Mouse (Mus musculus): ENCODE data around the gene Ctnna3. TPM values are rescaled to one million over a fixed set of nuclear protein-coding genes. Genes with fewer than 3 reads are reported as not detected.
A peak's percentile ranks its signal among the peaks of the same experiment; 100 is the strongest.

Ctnna3 gene
- total RNA-seq, 2 experiments from 2014 or later, result not detected

DNA sequence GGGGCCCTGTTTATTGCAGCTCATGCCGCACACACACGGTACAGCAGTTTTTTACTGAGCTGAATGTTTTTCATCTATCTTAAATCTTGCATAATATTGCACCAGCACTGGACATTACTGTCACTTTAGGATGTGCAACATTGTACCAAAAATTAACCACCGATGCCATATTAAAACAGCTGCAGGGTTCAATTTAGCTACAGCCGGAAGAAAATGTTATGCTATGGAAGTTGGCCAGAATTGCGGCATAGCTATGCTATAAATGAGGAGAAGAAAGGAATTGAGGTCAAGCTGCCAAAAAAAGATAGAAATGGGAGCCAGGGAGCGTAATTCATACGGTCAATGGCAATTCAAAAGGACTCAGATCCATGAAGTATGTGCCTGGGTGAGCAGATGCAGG lies 611.3 kb downstream of the Ctnna3 start:
- no peak for ATAC-seq (replicated peaks; ENCODE audit: poor library complexity)

GRCm38 (mm10) chr10:64041892-64042291 lies 612.0 kb downstream of the Ctnna3 start:
- no peak for ATAC-seq (replicated peaks; ENCODE audit: poor library complexity)

- no peak for ATAC-seq (replicated peaks; ENCODE audit: poor library complexity)
These were observed 619.3 kb downstream of the Ctnna3 start for GRCm38 (mm10) chr10:64049151-64049550.

DNA sequence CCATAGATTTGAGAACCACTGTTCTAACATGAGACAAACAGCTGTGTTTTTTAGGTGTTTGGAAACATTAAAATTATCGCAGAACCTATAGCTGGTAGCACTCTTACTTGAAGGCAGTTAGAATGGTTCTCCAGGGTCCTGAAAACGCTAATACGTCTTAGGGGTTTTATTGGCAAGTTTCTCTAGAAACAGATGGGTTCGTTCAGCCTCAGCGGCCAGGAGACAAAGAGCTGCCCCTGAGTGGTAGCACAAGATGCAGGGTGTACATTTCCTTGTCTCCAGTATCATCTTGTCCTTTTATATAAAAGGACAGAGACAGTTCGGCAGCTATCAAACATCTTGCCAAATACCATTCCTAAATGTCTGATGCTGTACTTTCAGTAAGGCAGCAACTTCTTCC lies 620.0 kb downstream of the Ctnna3 start:
- ATAC-seq (replicated peaks; ENCODE audit: poor library complexity), result no peak

DNA sequence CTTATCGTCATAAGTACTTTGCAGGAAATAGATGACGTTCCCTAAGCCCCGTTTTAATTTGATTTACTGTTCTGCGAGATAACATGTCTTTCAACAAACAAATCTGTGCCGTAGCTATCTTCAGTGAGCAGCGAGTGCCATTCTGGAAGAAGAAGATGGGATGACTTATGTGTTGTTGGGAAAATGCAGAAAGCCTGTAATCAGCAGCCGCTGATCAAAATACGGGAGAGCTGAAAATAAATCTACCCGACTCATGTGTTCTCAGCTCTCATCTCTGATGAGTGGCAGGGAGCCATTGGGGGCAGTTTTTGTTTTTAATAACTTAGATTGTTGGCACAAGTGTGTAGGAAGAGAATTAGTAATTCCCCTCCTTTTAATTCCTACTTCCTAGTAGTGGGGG lies 633.8 kb downstream of the Ctnna3 start:
- ATAC-seq (replicated peaks; ENCODE audit: poor library complexity), result no peak

- no peak for ATAC-seq (replicated peaks; ENCODE audit: poor library complexity)
These were observed 646.0 kb downstream of the Ctnna3 start for GRCm38 (mm10) chr10:64075944-64076343.

GRCm38 (mm10) chr10:64076410-64077052 lies 646.6 kb downstream of the Ctnna3 start:
- no peak for ATAC-seq (replicated peaks; ENCODE audit: poor library complexity)

DNA sequence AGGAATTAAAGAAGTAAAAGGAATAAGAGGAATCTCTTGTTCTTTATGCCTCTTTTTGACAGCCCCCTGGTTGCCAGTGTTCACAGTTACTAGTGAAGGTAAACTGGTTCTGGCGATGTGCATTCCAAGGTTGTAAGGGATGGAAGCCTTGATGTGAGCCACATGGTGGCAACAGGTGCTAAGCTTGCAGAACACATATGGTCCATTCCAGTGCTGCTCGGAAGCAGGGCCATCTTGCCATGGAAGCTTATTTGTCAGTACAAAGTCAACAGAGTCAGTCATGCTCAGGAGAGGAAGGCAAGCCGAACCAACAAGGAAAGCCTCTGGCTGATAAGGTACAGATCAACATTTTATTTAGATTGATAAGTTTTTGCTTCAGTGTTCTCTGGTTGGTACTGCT lies 652.4 kb downstream of the Ctnna3 start:
- ATAC-seq (replicated peaks; ENCODE audit: poor library complexity), result no peak

DNA sequence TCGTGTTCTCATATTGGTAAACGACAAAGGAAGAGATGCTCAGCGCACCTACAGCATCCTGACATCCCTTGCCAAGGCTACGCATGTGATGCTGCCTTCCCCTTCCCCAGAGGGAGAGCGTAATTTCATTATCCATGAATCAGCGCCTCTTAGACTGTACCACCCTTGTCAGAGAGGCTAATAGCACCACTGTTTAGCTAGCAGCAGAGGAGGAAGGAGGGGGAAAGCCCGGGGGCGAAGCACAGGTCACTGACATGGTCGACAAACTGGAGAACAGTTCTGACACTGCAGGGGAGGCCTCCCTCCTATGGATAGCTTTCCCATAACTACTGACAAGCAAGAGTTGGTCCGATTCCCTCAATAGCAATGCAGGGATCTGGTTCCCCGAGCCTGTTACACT lies 653.9 kb downstream of the Ctnna3 start:
- ATAC-seq (replicated peaks; ENCODE audit: poor library complexity), result no peak

- ATAC-seq (replicated peaks; ENCODE audit: poor library complexity), result peak; percentile 76
These were observed 654.6 kb downstream of the Ctnna3 start for GRCm38 (mm10) chr10:64084465-64084864.

DNA sequence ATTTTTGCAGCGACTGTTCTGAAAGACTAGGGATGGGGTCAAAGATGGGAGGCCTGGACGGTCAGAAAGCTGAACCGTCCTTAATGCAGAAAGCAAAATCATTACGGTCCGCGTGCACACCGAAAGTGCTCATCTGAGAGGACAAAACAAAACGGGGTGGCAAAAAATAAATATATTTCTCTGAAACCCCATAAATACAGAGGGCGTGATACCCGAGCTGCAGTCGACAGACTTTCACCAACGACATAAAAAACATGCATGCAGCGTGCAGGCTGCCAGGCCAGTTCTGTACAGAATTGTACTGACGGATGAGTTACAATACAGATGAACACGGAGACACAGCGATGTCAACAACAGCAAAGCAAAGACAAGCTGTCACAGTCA lies 656.3 kb downstream of the Ctnna3 start:
- ATAC-seq (replicated peaks; ENCODE audit: poor library complexity), result no peak

DNA sequence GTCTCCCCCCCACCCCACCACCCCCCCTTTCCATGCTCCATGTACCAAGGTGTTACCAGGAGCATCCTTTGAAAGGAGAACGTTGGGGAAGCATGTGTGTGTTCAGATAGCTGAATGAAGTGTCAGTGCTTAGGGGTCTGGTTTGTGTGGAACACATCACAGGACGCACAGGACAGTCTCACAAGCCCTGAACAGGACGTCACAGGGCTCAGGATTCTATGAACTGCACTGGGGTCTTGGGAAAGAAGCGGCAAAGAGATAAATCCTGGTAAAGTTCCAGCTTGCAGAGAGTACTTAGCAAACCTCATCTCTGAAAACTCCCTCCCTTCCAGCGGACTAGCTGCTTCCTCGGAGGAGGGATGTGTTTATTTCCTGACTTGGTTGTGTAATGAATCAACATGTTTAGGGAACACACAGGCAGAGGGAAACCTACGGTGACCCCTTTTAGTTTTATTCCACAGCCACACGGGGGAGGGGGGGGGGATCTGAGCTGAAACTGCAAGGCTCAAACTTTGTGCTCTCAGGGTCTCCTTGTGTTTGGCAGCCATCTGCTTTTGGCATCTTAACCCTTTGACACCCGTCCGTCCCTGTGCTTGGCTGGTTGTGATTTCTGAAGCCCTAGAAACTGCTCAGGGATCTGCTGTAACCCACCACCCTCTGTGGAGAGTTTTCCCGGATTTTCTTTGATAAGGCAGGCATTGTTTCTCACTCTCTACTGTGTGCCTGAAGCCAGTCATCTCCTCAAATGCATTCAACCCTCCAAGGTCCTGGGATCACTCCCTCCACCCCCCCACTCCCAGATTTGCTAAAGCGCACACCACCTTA lies 656.9 kb downstream of the Ctnna3 start:
- no peak for ATAC-seq (replicated peaks; ENCODE audit: poor library complexity)

GRCm38 (mm10) chr10:64087521-64087920 lies 657.6 kb downstream of the Ctnna3 start:
- ATAC-seq (replicated peaks; ENCODE audit: poor library complexity), result no peak

GRCm38 (mm10) chr10:64087936-64088773 lies 658.3 kb downstream of the Ctnna3 start:
- ATAC-seq (replicated peaks; ENCODE audit: poor library complexity), result no peak

DNA sequence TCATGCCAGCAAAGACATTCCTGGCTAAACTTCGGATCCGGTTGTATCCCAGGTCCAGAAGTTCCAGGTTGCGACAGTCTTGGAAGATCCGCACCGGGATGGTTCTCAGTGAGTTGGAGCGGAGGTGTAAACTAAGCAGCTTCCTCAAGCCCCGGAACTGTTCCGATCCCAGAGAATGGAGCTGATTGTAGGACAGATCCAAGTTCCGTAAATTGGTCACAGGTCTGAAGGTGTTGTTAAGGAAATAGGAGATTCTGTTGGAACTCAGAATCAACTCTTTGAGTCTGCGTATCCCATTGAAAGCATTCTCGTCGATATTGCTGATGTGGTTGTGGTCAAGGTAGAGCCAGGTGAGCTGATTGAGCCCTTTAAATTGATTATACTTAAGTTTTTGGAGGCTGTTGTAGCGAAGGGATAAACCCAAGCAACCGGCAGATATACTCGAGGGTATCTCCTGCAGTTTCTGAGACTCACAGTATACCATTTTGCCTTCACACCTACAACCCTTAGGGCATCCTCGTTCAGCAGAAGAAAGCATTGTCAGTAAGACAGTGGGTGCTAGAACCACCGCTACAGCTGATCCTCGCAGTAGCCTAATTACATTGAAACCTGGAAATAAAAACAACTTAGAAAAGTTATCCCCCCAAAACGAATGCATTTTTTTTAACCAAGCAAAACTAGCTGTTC lies 659.0 kb downstream of the Ctnna3 start:
- ATAC-seq (replicated peaks; ENCODE audit: poor library complexity), result no peak

DNA sequence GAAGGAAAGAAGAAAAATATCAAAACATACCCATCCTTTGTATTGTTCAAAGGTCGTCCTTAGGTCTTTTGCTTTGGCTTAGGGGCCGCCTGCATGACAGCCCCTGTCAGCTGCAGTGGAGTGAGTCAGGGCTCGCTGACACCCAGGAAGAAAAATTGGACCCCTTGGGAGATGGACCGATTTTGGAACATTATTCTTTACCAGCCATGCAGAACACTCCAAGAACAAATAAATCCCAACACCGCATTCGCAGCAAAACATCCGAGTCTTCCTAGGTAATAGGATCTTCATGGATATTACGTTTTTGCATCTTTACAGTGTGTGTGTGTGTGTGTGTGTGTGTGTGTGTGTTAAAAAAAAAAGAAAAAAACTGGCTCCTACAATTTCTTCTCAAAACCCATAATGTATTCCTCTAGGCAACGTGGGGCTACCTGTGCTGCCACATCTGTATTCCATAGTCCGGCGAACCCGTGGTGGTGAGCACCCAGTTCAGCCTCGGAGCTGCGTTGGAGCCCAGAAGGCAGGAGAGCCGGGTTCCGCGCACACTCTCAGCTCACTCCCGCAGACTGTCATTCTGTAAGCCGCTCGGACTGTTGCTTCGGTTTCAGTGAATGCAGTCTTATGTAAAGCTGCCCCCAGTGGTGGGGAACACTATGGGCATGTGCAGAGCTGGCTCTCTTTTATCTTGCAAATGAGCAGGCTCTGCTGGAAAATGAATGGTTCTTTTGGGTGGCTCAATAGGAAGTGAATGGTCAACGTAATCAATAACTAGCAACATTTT lies 660.0 kb downstream of the Ctnna3 start, which contains the start of gene Lrrtm3:
TSS of gene Lrrtm3 (minus strand) at position 598 of the 781 bp plus-strand sequence.
- peak; percentile 60 for ATAC-seq (replicated peaks; ENCODE audit: poor library complexity)

DNA sequence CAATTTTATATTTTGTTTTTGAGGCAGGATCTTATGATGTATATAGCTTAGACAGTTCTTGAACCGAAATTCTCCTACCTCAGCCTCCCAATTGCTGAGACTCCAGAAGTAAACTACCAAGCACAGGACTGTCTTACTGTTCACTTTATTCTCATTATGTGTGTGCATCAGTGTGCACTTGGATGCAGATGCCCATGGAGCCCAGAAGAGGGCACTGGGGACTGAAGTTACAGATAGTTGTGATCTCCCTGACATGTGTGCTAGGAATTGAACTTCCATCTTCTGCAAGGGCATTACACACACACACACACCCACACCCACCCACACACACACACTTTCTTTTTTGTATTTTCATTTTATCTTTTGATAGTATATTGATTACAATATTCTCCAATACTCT lies 666.6 kb downstream of the Ctnna3 start:
- no peak for ATAC-seq (replicated peaks; ENCODE audit: poor library complexity)

GRCm38 (mm10) chr10:64115246-64115645 lies 685.3 kb downstream of the Ctnna3 start:
- ATAC-seq (replicated peaks; ENCODE audit: poor library complexity), result no peak

- ATAC-seq (replicated peaks; ENCODE audit: poor library complexity), result no peak
These were observed 688.9 kb downstream of the Ctnna3 start for GRCm38 (mm10) chr10:64118833-64119232.

Data from megakaryocyte progenitor cell, adult 5-6 weeks (primary cell).